Mouse (Mus musculus): ENCODE measurements around the gene Cuedc2.

- TF ChIP-seq CTCF (IDR thresholded peaks at IDR 0.05; ENCODE audit: low read depth) (no peak), EP300 (optimal IDR thresholded peaks at IDR 0.05) (no peak)
Observed at GRCm38 (mm10) chr19:46284686-46285085, 53.8 kb downstream of the Cuedc2 start.

All from stomach, postnatal 0 days (tissue).